Mouse (Mus musculus): ENCODE results near the gene Prrt3.

The Prrt3 gene

DNA sequence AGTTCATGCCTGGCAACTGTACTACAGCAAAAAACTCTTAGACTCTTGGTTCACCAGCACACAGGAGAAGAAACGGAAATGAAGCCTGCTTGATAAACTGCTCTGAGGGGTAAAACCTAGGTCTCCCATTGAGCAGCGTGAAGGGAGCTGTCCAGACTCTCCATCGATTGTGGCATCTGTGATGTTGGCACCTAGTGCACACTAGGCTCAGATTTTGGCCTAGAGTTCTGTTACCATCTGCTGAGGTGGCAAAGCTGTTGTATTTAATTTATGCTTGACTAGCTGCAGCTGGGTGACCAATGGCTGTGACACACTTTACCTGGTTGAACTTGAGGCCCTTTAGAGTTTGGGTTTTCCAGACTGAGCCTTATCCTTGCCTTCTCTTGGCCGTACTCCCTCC lies 54.1 kb downstream of the Prrt3 start:
- no peak for DNase-seq (ENCODE audit: low read depth, low spot score)

DNA sequence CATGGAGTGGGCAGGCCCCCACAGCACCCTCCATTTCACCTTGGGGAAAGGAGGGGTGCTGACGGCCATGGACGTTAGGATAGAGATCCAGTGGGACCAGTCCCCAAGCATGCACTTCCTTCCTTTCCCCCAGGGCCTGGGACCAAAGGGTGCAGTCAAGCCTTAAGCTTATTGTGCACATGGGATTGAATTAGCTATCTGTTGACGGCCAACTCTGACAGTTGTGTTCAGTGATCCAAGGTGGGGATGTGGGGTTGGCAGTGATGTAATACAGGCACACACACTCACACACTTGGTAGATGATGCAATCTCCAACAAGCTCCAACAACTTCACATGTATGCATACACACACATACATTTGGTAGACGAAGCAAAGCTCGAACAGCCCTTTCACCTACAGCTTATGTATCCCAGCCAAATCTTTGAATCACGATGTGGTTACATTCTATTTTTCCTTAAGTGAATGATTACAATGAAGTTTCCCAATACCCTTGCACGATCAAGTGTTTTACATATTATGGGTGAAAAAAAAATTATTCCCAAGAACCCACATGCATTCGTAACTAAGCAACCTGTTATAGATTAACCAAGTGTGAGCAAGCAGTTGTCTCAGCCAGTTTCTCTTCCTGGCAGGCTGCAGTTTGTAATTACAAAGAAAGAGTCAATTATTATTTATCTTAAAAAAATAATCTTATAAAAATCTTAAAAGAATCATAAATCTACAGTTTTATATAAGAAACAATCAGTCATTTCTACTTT lies 57.3 kb downstream of the Prrt3 start:
- DNase-seq (ENCODE audit: low read depth, low spot score) = no peak
